Comparison of ENCODE assay signal across 8 mouse cellular contexts in the genomic region with DNA sequence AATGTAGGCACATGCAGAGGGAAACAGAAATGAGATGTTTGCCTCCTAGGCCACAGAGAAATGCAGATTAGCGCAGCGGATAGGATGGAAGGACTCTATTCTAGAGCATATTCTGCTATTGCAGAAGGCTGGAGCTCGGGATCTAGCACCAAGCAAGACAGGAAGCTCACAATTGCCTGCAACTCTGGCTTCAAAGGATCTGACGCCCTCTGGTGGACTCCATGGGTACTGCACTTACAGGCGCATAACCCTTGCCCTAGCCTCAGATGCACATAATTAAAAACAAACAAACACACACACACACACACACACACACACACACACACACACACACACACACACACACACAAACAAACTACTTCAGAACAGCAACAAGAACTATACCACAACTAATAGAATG.
DNase-seq lines count a peak whose midpoint lies in the region; ATAC-seq and TF ChIP-seq lines count a peak whose summit lies in the region.
"Had no signal": no experiment of that assay in that cellular context is flagged by ENCODE, and none has a peak within 500 bp of the region (broad histone marks: within the 10 kb centered on the region; RNA-seq: fewer than 3 reads in every experiment).

No protein-coding gene starts in this region.

- no peaks in the 10 kb centered on the region for H3K9me3 ChIP-seq in liver, embryonic 14.5 days (ENCODE audit: control insufficient read depth, low read length)
- H3K9me3 ChIP-seq: liver, embryonic 15.5 days had no signal

- peak; percentile 73 for TF ChIP-seq CTCF in layer of hippocampus, adult 2 months (conservative IDR thresholded peaks at IDR 0.05)
- peak; percentile 83 for TF ChIP-seq CTCF in liver, embryonic 14.5 days (IDR thresholded peaks at IDR 0.05; ENCODE audit: low read depth)

- no peak for DNase-seq in layer of hippocampus, adult 2 months (ENCODE audit: low spot score in 2 of 2)
- no peak for DNase-seq in layer of hippocampus, adult 11-12 months (ENCODE audit: low spot score)
- DNase-seq in ES-CJ7 (ENCODE audit: low read depth, low spot score), result peak; percentile 68
- DNase-seq in adrenal gland, postnatal 36 days, result peak; percentile 23 to 48
- peak in 1 of 3 experiments; percentile 10 for DNase-seq in liver, embryonic 14.5 days (ENCODE audit: low read depth in 3 of 3, low spot score in 3 of 3)
- peak; percentile 35 to 40 for DNase-seq in thymus, postnatal 36 days
- DNase-seq in ovary, adult 18-20 months (ENCODE audit: low spot score), result no peak

- H3K4me2 ChIP-seq in liver, embryonic 14.5 days (ENCODE audit: low read depth), result no peak overlapping the region
- H3K4me2 ChIP-seq: liver, embryonic 15.5 days had no signal

- H3K4me3 ChIP-seq in layer of hippocampus, adult 2 months, result no peak overlapping the region
- no peak overlapping the region for H3K4me3 ChIP-seq in liver, embryonic 14.5 days (ENCODE audit: insufficient read depth in 1 of 2, low read depth in 2 of 2, low read length in 2 of 2)
- H3K4me3 ChIP-seq: liver, embryonic 15.5 days had no signal

- no peak overlapping the region for H3K9ac ChIP-seq in liver, embryonic 14.5 days (replicated peaks)
- H3K9ac ChIP-seq: liver, embryonic 15.5 days had no signal

- WGBS in liver, embryonic 14.5 days (ENCODE audit: insufficient replicate concordance), result 58% methylated on average over 5 of the region's 5 CpGs

- ATAC-seq in liver, embryonic 14.5 days (ENCODE audit: insufficient read depth), result no peak

- no peak for TF ChIP-seq EP300 in liver, embryonic 14.5 days (IDR thresholded peaks at IDR 0.05; ENCODE audit: low read depth)

- H3K27me3 ChIP-seq in liver, embryonic 14.5 days (ENCODE audit: control insufficient read depth, insufficient read depth, low read length), result no peaks in the 10 kb centered on the region
- H3K27me3 ChIP-seq: liver, embryonic 15.5 days had no signal

- H3K36me3 ChIP-seq in liver, embryonic 14.5 days (replicated peaks; ENCODE audit: control insufficient read depth, insufficient read depth, low read depth), result no peaks in the 10 kb centered on the region
- H3K36me3 ChIP-seq: liver, embryonic 15.5 days had no signal

- no peak overlapping the region for H3K27ac ChIP-seq in layer of hippocampus, adult 2 months
- H3K27ac ChIP-seq in liver, embryonic 14.5 days, result no peak overlapping the region
- H3K27ac ChIP-seq: liver, embryonic 15.5 days had no signal

- no peaks in the 10 kb centered on the region; a peak in 1 of 4 replicates for H3K4me1 ChIP-seq in liver, embryonic 14.5 days (replicated peaks; ENCODE audit: control insufficient read depth in 2 of 2, insufficient read depth in 2 of 2, low read length in 1 of 2)
- H3K4me1 ChIP-seq: liver, embryonic 15.5 days had no signal

Comparison
In these comparisons a context has a peak if more than half of its experiments do, and no peak if none do; other contexts are left out.
1. DNase-seq: peak in ES-CJ7 (single experiment), adrenal gland, postnatal 36 days (2 of 2) and thymus, postnatal 36 days (2 of 2); none in layer of hippocampus, adult 2 months (0 of 2), layer of hippocampus, adult 11-12 months (single experiment) and ovary, adult 18-20 months (single experiment).